In genomic region chr17:21649936-21650335, GRCm38 (mm10) we compare ENCODE assay signal across 8 mouse cellular contexts. TPM values are rescaled to one million over a fixed set of nuclear protein-coding genes. Genes with fewer than 3 reads are reported as not detected.
A peak's percentile ranks its signal among the peaks of the same experiment; 100 is the strongest.
DNase-seq lines count a peak whose midpoint lies in the region; ATAC-seq and TF ChIP-seq lines count a peak whose summit lies in the region.

No protein-coding gene starts in this region.

- H3K9ac ChIP-seq in embryonic facial prominence, embryonic 14.5 days (ENCODE audit: low read depth, low read length) = peak overlapping the region; percentile 60
- H3K9ac ChIP-seq in hindbrain, embryonic 14.5 days = peak overlapping the region; percentile 60
- H3K9ac ChIP-seq in liver, embryonic 13.5 days = peak overlapping the region; percentile 68

- H3K4me2 ChIP-seq in embryonic facial prominence, embryonic 14.5 days (ENCODE audit: low read depth, low read length) = peak overlapping the region; percentile 56
- peak overlapping the region; percentile 66 for H3K4me2 ChIP-seq in hindbrain, embryonic 14.5 days (replicated peaks)
- H3K4me2 ChIP-seq in liver, embryonic 13.5 days = peak overlapping the region; percentile 62

- peak; percentile 0 for DNase-seq in heart, adult 8-10 months (ENCODE audit: low spot score)
- no peak for DNase-seq in heart, adult 11 months
- no peak for DNase-seq in G1E (ENCODE audit: low spot score)
- DNase-seq in embryonic facial prominence, embryonic 14.5 days (ENCODE audit: low spot score) = peak; percentile 34
- peak; percentile 42 for DNase-seq in hindbrain, embryonic 14.5 days (ENCODE audit: low spot score)
- no peak for DNase-seq in liver, embryonic 13.5 days
- DNase-seq in naive thymus-derived CD4-positive, alpha-beta T cell, adult 2 months (ENCODE audit: low read depth) = peak; percentile 79
- no peak for DNase-seq in right cerebral cortex, postnatal 10 days (ENCODE audit: low spot score in 2 of 2)

- H3K27ac ChIP-seq in embryonic facial prominence, embryonic 14.5 days (replicated peaks; ENCODE audit: low read depth, low read length) = peak overlapping the region; percentile 81
- peak overlapping the region; percentile 78 for H3K27ac ChIP-seq in hindbrain, embryonic 14.5 days
- peak overlapping the region; percentile 74 for H3K27ac ChIP-seq in liver, embryonic 13.5 days

- H3K4me1 ChIP-seq in G1E (ENCODE audit: insufficient read depth, low read depth, low read length) = peaks cover 36% of the 10 kb centered on the region
- H3K4me1 ChIP-seq in embryonic facial prominence, embryonic 14.5 days (ENCODE audit: control insufficient read depth, insufficient read depth, low read length) = no peaks in the 10 kb centered on the region
- H3K4me1 ChIP-seq in hindbrain, embryonic 14.5 days (replicated peaks; ENCODE audit: control insufficient read depth, insufficient read depth, low read length) = no peaks in the 10 kb centered on the region
- H3K4me1 ChIP-seq in liver, embryonic 13.5 days (replicated peaks) = peaks cover 13% of the 10 kb centered on the region

- no peaks in the 10 kb centered on the region for H3K27me3 ChIP-seq in G1E (ENCODE audit: insufficient read depth, low read length)
- H3K27me3 ChIP-seq in embryonic facial prominence, embryonic 14.5 days (replicated peaks; ENCODE audit: control insufficient read depth, insufficient read depth, low read length) = no peaks in the 10 kb centered on the region
- H3K27me3 ChIP-seq in hindbrain, embryonic 14.5 days (ENCODE audit: control insufficient read depth, insufficient read depth, low read length) = no peaks in the 10 kb centered on the region
- H3K27me3 ChIP-seq in liver, embryonic 13.5 days = no peaks in the 10 kb centered on the region

- H3K9me3 ChIP-seq in G1E (replicated peaks) = no peaks in the 10 kb centered on the region; the same call in 1 of the 2 replicates
- H3K9me3 ChIP-seq in embryonic facial prominence, embryonic 14.5 days (ENCODE audit: control insufficient read depth, low read length) = no peaks in the 10 kb centered on the region
- no peaks in the 10 kb centered on the region for H3K9me3 ChIP-seq in hindbrain, embryonic 14.5 days (ENCODE audit: control insufficient read depth, low read length)
- H3K9me3 ChIP-seq in liver, embryonic 13.5 days (replicated peaks) = no peaks in the 10 kb centered on the region

- 25% methylated on average over 2 of the region's 2 CpGs for WGBS in embryonic facial prominence, embryonic 14.5 days
- 37% methylated on average over 2 of the region's 2 CpGs for WGBS in hindbrain, embryonic 14.5 days
- 20% methylated on average over 2 of the region's 2 CpGs for WGBS in liver, embryonic 13.5 days (ENCODE audit: insufficient replicate concordance)

- TF ChIP-seq CTCF in G1E (IDR thresholded peaks at IDR 0.05; ENCODE audit: low read depth, low read length) = peak; percentile 36; the same call in 1 of the 2 replicates

- peak overlapping the region; percentile 69 for H3K4me3 ChIP-seq in G1E (ENCODE audit: low read depth, low read length)
- H3K4me3 ChIP-seq in embryonic facial prominence, embryonic 14.5 days (ENCODE audit: low read depth, low read length) = peak overlapping the region; percentile 45
- H3K4me3 ChIP-seq in hindbrain, embryonic 14.5 days (replicated peaks; ENCODE audit: low read length) = peak overlapping the region; percentile 43
- peak overlapping the region; percentile 64 for H3K4me3 ChIP-seq in liver, embryonic 13.5 days (replicated peaks)

- H3K36me3 ChIP-seq in G1E (replicated peaks) = no peaks in the 10 kb centered on the region
- H3K36me3 ChIP-seq in embryonic facial prominence, embryonic 14.5 days (ENCODE audit: control insufficient read depth, insufficient read depth, low read length) = no peaks in the 10 kb centered on the region
- H3K36me3 ChIP-seq in hindbrain, embryonic 14.5 days (replicated peaks; ENCODE audit: control insufficient read depth, insufficient read depth) = peaks cover 9% of the 10 kb centered on the region; the same call in 1 of the 2 replicates
- H3K36me3 ChIP-seq in liver, embryonic 13.5 days = no peaks in the 10 kb centered on the region

- ATAC-seq in G1E (ENCODE audit: extremely low read depth, insufficient number of reproducible peaks, low FRiP score, poor library complexity, severe bottlenecking) = peak; percentile 26; the same call in 1 of the 2 replicates
- ATAC-seq in embryonic facial prominence, embryonic 14.5 days (ENCODE audit: low read depth) = peak; percentile 39
- ATAC-seq in hindbrain, embryonic 14.5 days (ENCODE audit: low FRiP score) = peak; percentile 36; the same call in 1 of the 2 replicates
- ATAC-seq in liver, embryonic 13.5 days (ENCODE audit: low read depth) = peak; percentile 22; the same call in 1 of the 2 replicates

RNA-seq across cellular contexts. Expression of gene Zfp983, which starts 0.5 kb away (rescaled TPM):
- total RNA-seq in heart, adult 8-10 months (2022) = 1 to 10 TPM; 1.9 to 2.4 (median 2.1) TPM
- total RNA-seq in G1E (2014; fragmentation: Nextera tagmentation) (14.8 and 19.3 TPM in 2 replicates), G1E (2017) (6.0 and 6.7 TPM in 2 replicates)
- 0.17 and 0.18 TPM in 2 replicates for polyA plus RNA-seq in G1E (2012)
- 4.8 and 5.0 TPM in 2 replicates for polyA plus RNA-seq in embryonic facial prominence, embryonic 14.5 days (2014; fragmentation: Nextera tagmentation; extraction: Ambion mirVana)
- polyA plus RNA-seq in hindbrain, embryonic 14.5 days (2014; fragmentation: Nextera tagmentation; extraction: Ambion mirVana) = 11.1 and 14.0 TPM in 2 replicates
- 1.1 and 1.3 TPM in 2 replicates for polyA plus RNA-seq in liver, embryonic 13.5 days (2015; fragmentation: Nextera tagmentation; extraction: Ambion mirVana)

RNA-seq across cellular contexts. Expression of gene Gm10226, which starts 41.7 kb away (rescaled TPM):
- 1 to 10 TPM in 2 of 4 experiments, not detected in 2; 2.1 to 3.5 TPM for total RNA-seq in heart, adult 8-10 months (2022)
- total RNA-seq in G1E (2014; fragmentation: Nextera tagmentation) = 12.7 TPM in 1 of 2 replicates, not detected in the other
- total RNA-seq in G1E (2017) = 17.8 and 19.5 TPM in 2 replicates
- not detected in 2 replicates for polyA plus RNA-seq in G1E (2012)
- 6.6 and 8.8 TPM in 2 replicates for polyA plus RNA-seq in embryonic facial prominence, embryonic 14.5 days (2014; fragmentation: Nextera tagmentation; extraction: Ambion mirVana)
- polyA plus RNA-seq in hindbrain, embryonic 14.5 days (2014; fragmentation: Nextera tagmentation; extraction: Ambion mirVana) = 23.8 and 24.2 TPM in 2 replicates
- 3.7 and 4.9 TPM in 2 replicates for polyA plus RNA-seq in liver, embryonic 13.5 days (2015; fragmentation: Nextera tagmentation; extraction: Ambion mirVana)

RNA-seq across cellular contexts. Expression of gene Zfp760, which starts 57.6 kb away (rescaled TPM):
- 1 to 10 TPM; 1.3 to 2.0 (median 1.5) TPM for total RNA-seq in heart, adult 8-10 months (2022)
- 21.4 and 24.0 TPM in 2 replicates for total RNA-seq in G1E (2014; fragmentation: Nextera tagmentation)
- total RNA-seq in G1E (2017) = 14.1 and 14.5 TPM in 2 replicates
- polyA plus RNA-seq in G1E (2012) = 1.0 and 1.2 TPM in 2 replicates
- 13.4 and 13.7 TPM in 2 replicates for polyA plus RNA-seq in embryonic facial prominence, embryonic 14.5 days (2014; fragmentation: Nextera tagmentation; extraction: Ambion mirVana)
- 13.4 and 13.8 TPM in 2 replicates for polyA plus RNA-seq in hindbrain, embryonic 14.5 days (2014; fragmentation: Nextera tagmentation; extraction: Ambion mirVana)
- polyA plus RNA-seq in liver, embryonic 13.5 days (2015; fragmentation: Nextera tagmentation; extraction: Ambion mirVana) = 3.8 and 5.0 TPM in 2 replicates

Comparison
In these comparisons a context has a peak if more than half of its experiments do, and no peak if none do; other contexts are left out.
1. DNase-seq: peak in heart, adult 8-10 months (single experiment), embryonic facial prominence, embryonic 14.5 days (single experiment), hindbrain, embryonic 14.5 days (single experiment) and naive thymus-derived CD4-positive, alpha-beta T cell, adult 2 months (single experiment); none in heart, adult 11 months (single experiment), G1E (single experiment), liver, embryonic 13.5 days (single experiment) and right cerebral cortex, postnatal 10 days (0 of 2).
2. Peak in every context shown above with its lines, with median percentiles within 50 percentile points of each other: ATAC-seq, H3K4me3 ChIP-seq, H3K27ac ChIP-seq, H3K4me2 ChIP-seq and H3K9ac ChIP-seq.